Mouse (Mus musculus): ENCODE results near the gene Adgrl3.

GRCm38 (mm10) chr5:81738286-81739032 lies 718.5 kb downstream of the Adgrl3 start:
- no peak for TF ChIP-seq CTCF (IDR thresholded peaks at IDR 0.05; ENCODE audit: control insufficient read depth, insufficient read depth, insufficient replicate concordance, low read depth, low read length)
- no peak for TF ChIP-seq POLR2A (IDR thresholded peaks at IDR 0.05; ENCODE audit: control insufficient read depth, low read depth, low read length)
